Mouse (Mus musculus) brain, embryonic 18.5 days (tissue): ENCODE data around the gene Gm49333.

Experiments
- DNase-seq: peaks from one replicate; pipeline ENCODE4 v3.0.0-alpha.2; 2012; ENCODE audit warnings: low read depth, low spot score

The Gm49333 gene

GRCm38 (mm10) chr16:20611357-20612227, at the start of gene Gm49333, which contains the start of the genes Eef1akmt4 and Alg3:
Gene Gm49333 (plus strand): TSS chr16:20611610.
Gene Eef1akmt4 (plus strand): TSS chr16:20611593.
Gene Alg3 (minus strand): TSS chr16:20611735.
- DNase-seq: no peak

- DNase-seq: no peak
Measured at GRCm38 (mm10) chr16:20565075-20565474, 46.3 kb upstream of the Gm49333 start.

GRCm38 (mm10) chr16:20589366-20589938, 22.0 kb upstream of the Gm49333 start, which contains the start of gene Vwa5b2:
Gene Vwa5b2 (plus strand): TSS chr16:20589471.
- DNase-seq: no peak

DNA sequence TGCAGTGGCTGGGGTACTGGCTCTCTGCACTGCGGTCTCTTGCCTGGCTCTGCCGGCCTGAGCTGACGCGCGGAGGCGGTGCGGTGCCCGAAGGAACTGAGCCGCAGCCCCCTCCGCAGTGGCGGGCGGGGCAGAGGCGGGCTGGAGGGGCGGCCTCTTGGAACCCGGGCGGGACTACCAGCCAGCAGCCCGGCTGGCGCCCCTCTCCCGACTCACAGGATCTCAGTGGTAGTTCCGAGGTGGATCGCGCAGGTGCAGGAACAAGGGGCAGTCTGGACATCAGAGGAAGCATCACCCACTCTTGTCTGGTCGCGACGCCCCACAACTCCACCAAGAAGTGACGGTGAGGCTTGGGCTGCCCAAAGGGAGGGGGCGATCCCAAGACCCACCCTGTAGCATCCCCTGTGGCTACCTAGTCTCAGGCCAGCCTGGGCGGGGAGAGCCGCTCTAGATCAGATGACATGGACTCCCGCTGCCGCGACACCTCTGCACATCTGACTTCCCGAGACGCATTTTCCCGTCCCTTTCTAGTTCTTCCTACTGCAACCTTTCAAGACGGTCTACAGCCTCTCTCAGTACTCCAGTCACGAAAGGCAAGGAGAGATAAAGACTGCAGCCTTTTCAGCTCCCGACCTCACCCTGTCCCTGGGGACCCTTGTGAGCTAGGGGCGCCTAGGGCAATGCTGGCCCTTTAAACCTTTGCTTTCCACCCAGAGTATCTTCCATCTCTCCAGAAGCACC, 21.3 kb upstream of the Gm49333 start:
- DNase-seq: no peak

- DNase-seq: no peak
Measured at GRCm38 (mm10) chr16:20590680-20591038, 20.8 kb upstream of the Gm49333 start.

- no peak for DNase-seq
Measured at GRCm38 (mm10) chr16:20591076-20591705, 20.2 kb upstream of the Gm49333 start.

- DNase-seq: no peak
Measured at GRCm38 (mm10) chr16:20595060-20595673, 16.2 kb upstream of the Gm49333 start.

- no peak for DNase-seq
Measured at GRCm38 (mm10) chr16:20595737-20596136, 15.7 kb upstream of the Gm49333 start.

GRCm38 (mm10) chr16:20596687-20597441, 14.5 kb upstream of the Gm49333 start:
- no peak for DNase-seq

DNA sequence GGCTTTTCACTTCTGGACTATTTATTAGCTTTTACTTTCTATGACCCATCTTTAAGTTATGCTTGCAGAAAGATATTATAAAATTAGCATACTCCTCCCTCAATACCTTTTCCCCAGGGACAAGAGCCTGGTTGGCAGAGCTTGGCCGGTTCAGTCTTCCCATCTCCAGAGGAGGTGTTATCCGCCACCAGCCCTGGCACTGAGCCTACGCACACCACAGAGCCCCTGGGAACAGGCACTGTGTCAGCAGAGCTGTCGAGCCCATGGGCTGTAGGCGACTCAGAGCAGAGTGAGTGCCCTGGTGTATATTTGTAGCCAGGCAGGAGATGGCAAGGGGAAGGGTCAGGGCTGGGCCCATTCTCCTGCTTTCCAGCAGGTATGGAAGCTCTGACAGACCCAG, 10.9 kb upstream of the Gm49333 start:
- no peak for DNase-seq

DNA sequence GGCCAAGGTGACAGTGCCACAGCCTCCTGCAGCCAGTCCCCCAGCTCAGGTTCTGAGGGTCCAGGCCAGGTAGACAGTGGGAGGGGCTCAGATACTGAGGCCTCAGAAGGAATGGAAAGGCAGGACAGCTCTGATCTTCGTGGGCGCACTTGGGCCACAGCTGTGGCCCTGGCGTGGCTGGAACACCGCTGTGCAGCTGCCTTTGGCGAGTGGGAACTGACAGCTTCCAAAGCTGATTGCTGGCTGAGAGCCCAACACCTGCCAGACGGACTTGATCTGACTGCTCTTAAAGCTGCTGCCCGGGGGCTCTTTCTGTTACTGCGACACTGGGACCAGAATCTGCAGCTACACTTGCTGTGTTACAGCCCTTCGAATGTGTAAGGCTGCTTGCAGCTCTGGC, 6.7 kb upstream of the Gm49333 start:
- no peak for DNase-seq

GRCm38 (mm10) chr16:20610501-20611356, 681 bp upstream of the Gm49333 start:
- no peak for DNase-seq

DNA sequence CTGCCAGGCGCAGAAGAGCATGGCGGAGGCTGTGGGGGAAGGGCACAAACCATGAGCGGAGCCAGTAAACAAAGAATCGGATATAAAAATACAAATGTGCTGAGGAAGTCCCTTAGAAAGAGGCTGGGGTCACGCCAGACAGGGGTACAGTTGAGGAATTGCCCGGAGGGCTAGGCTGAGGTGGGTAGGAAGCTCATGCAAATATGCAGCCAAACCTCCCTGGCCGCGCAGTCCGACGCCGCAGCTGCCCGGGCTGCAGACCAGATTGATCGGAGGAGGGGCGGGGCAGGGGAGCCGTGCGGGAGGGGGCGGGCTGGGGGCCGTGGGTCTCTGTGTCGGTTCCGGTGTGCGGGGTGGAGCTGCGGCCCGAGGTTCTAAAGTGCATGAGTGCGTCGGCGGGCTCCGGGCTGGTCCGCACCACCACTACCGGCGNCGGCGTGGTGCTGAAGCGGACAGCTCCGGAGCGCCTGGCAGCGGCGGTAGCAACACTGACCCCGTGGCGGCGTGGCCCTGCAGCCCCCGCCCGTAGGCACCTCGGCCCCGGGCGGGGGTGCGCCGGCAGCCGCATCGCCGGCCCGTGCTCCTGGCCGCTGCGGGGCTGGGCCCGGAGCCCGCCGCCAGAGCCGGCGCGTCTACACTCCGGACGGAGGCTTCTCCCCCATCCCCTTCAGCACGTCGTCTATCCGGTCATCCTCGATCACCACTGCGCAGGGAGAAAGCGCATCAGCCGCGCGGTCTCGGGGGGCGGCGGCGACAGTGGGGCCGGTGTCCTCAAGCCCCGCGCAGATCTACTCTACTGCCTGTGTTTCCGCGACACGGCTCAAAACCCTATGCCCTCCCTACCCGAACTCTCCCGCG, 8.4 kb downstream of the Gm49333 start:
- no peak for DNase-seq

GRCm38 (mm10) chr16:20620399-20620735, 9.0 kb downstream of the Gm49333 start:
- DNase-seq: no peak

GRCm38 (mm10) chr16:20620751-20621190, 9.4 kb downstream of the Gm49333 start:
- no peak for DNase-seq

DNA sequence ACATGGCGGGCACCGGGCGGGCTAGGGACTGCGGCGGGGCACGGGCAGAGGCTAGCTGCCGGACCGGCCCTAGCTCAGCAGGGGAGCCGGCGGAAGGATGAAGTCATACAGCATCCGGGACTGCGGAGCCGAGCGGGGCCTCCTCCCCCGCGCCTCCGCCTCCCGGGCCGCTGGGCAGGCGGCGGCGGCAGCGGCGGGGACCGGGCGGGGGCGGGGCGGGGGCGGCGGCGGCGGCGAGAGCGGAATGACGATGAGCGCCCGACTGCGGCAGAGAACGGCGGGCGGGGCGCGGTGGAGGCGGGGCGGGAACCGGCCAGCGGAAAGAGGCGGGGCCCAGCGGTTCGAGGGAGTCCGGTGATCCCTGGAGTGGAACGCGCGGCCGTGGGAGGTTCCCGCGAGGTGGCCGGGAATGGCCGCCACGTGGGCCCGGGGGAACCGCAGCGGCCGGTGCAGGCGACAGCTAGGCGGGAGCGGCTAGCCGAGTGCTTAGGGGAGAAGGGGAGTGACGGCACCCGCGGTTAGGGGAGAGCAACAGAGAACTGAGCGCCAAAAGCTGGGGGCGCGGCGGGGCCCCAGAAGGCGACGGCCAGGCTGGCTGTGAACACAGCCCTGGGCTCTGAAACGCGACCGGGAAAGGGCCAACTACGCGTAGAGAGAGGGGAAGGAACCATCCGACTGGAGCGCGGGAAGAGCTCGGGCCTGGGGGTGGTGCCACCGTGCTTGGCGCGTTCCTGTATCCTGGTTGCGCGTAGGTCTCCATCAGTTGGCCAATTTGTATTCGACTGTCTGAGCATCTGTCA, 10.0 kb downstream of the Gm49333 start, which contains the start of gene Camk2n2:
Gene Camk2n2, minus strand, starts transcription at position 97 of the 800 bp plus-strand sequence.
- DNase-seq: no peak

GRCm38 (mm10) chr16:20621991-20622685, 10.7 kb downstream of the Gm49333 start:
- no peak for DNase-seq
